Mouse (Mus musculus): ENCODE data around the gene Fancd2os. TPM values are rescaled to one million over a fixed set of nuclear protein-coding genes. Genes with fewer than 3 reads are reported as not detected.

The Fancd2os gene
- 0.18 TPM in 1 of 2 replicates, not detected in the other for total RNA-seq (2015)
- not detected in 2 replicates for total RNA-seq (2017)

- no peak for ATAC-seq (ENCODE audit: poor library complexity, severe bottlenecking)
Observed at GRCm38 (mm10) chr6:113600543-113601139, at the start of gene Fancd2os. Fancd2os (minus strand) TSS chr6:113600715.

GRCm38 (mm10) chr6:113650197-113650640 lies 49.7 kb upstream of the Fancd2os start:
- ATAC-seq (ENCODE audit: poor library complexity, severe bottlenecking): peak; percentile 47

- ATAC-seq (ENCODE audit: poor library complexity, severe bottlenecking): peak; percentile 20
Observed at GRCm38 (mm10) chr6:113649346-113650196, 49.1 kb upstream of the Fancd2os start.

GRCm38 (mm10) chr6:113644808-113645207 lies 44.3 kb upstream of the Fancd2os start:
- peak; percentile 86 for ATAC-seq (ENCODE audit: poor library complexity, severe bottlenecking)

- no peak for ATAC-seq (ENCODE audit: poor library complexity, severe bottlenecking)
Observed at GRCm38 (mm10) chr6:113643967-113644366, 43.5 kb upstream of the Fancd2os start.

GRCm38 (mm10) chr6:113643021-113643420 lies 42.5 kb upstream of the Fancd2os start:
- no peak for ATAC-seq (ENCODE audit: poor library complexity, severe bottlenecking)

- ATAC-seq (ENCODE audit: poor library complexity, severe bottlenecking): no peak
Observed at GRCm38 (mm10) chr6:113642605-113643004, 42.1 kb upstream of the Fancd2os start.

GRCm38 (mm10) chr6:113639201-113639600 lies 38.7 kb upstream of the Fancd2os start:
- no peak for ATAC-seq (ENCODE audit: poor library complexity, severe bottlenecking)

GRCm38 (mm10) chr6:113638302-113639040 lies 38.0 kb upstream of the Fancd2os start, which contains the start of gene Irak2:
Irak2 (plus strand) TSS chr6:113638467.
- ATAC-seq (ENCODE audit: poor library complexity, severe bottlenecking): peak; percentile 100

- no peak for ATAC-seq (ENCODE audit: poor library complexity, severe bottlenecking)
Observed at GRCm38 (mm10) chr6:113632863-113633262, 32.3 kb upstream of the Fancd2os start.

GRCm38 (mm10) chr6:113630322-113630721 lies 29.8 kb upstream of the Fancd2os start:
- peak; percentile 77 for ATAC-seq (ENCODE audit: poor library complexity, severe bottlenecking)

GRCm38 (mm10) chr6:113624989-113625770 lies 24.7 kb upstream of the Fancd2os start:
- ATAC-seq (ENCODE audit: poor library complexity, severe bottlenecking): 0 out of 2 replicates have a peak, but pooled peaks have one; percentile 13

- peak; percentile 83 for ATAC-seq (ENCODE audit: poor library complexity, severe bottlenecking)
Observed at GRCm38 (mm10) chr6:113623941-113624751, 23.6 kb upstream of the Fancd2os start, which contains the start of gene Vhl. Vhl (plus strand) TSS chr6:113623959.

- ATAC-seq (ENCODE audit: poor library complexity, severe bottlenecking): no peak
Observed at GRCm38 (mm10) chr6:113623386-113623785, 22.9 kb upstream of the Fancd2os start.

GRCm38 (mm10) chr6:113615489-113615888 lies 15.0 kb upstream of the Fancd2os start:
- ATAC-seq (ENCODE audit: poor library complexity, severe bottlenecking): no peak

- ATAC-seq (ENCODE audit: poor library complexity, severe bottlenecking): no peak
Observed at GRCm38 (mm10) chr6:113614997-113615396, 14.5 kb upstream of the Fancd2os start.

- ATAC-seq (ENCODE audit: poor library complexity, severe bottlenecking): no peak
Observed at GRCm38 (mm10) chr6:113614152-113614551, 13.6 kb upstream of the Fancd2os start.

GRCm38 (mm10) chr6:113612258-113612969 lies 11.9 kb upstream of the Fancd2os start:
- no peak for ATAC-seq (ENCODE audit: poor library complexity, severe bottlenecking)

GRCm38 (mm10) chr6:113609293-113609692 lies 8.8 kb upstream of the Fancd2os start:
- ATAC-seq (ENCODE audit: poor library complexity, severe bottlenecking): no peak

Measured in megakaryocyte, adult 5-6 weeks (primary cell).